42 mouse cellular contexts compared by ENCODE assay signal in genomic region chr2:172418208-172418607, GRCm38 (mm10). TPM values are rescaled to one million over a fixed set of nuclear protein-coding genes. Genes with fewer than 3 reads are reported as not detected.
"Had no signal": no experiment of that assay in that cellular context is flagged by ENCODE, and none has a peak within 500 bp of the region (broad histone marks: within the 10 kb centered on the region; RNA-seq: fewer than 3 reads in every experiment).

No protein-coding gene starts in this region.

- H3K9ac ChIP-seq: heart, embryonic 12.5 days; heart, embryonic 13.5 days; heart, embryonic 15.5 days; hindbrain, embryonic 12.5 days; hindbrain, embryonic 13.5 days; hindbrain, embryonic 14.5 days; hindbrain, embryonic 15.5 days; intestine, embryonic 15.5 days; kidney, embryonic 15.5 days had no signal

- DNase-seq: heart, postnatal 10 days; heart, postnatal 14 days; heart, postnatal 36 days; heart, postnatal 4 days; kidney, adult 11 months; kidney, adult 18-20 months; kidney, adult 2 months; kidney, adult 8-10 months; kidney, adult 9 months; kidney, postnatal 10 days; kidney, postnatal 14 days; kidney, postnatal 25 days; kidney, postnatal 36 days; kidney, postnatal 4 days; layer of hippocampus, adult 9-11 months; layer of hippocampus, postnatal 36 days had no signal

- H3K9me3 ChIP-seq: heart, embryonic 10.5 days; heart, embryonic 12.5 days; heart, embryonic 13.5 days; heart, embryonic 15.5 days; hindbrain, embryonic 10.5 days; hindbrain, embryonic 12.5 days; hindbrain, embryonic 13.5 days; hindbrain, embryonic 15.5 days; intestine, embryonic 15.5 days; kidney, embryonic 15.5 days had no signal

- H3K4me2 ChIP-seq: heart, embryonic 11.5 days; heart, embryonic 12.5 days; heart, embryonic 13.5 days; heart, embryonic 15.5 days; hindbrain, embryonic 12.5 days; hindbrain, embryonic 13.5 days; hindbrain, embryonic 14.5 days; hindbrain, embryonic 15.5 days; intestine, embryonic 15.5 days; kidney, embryonic 15.5 days had no signal

- H3K36me3 ChIP-seq: heart, embryonic 10.5 days; heart, embryonic 12.5 days; heart, embryonic 13.5 days; heart, embryonic 15.5 days; hindbrain, embryonic 10.5 days; hindbrain, embryonic 12.5 days; hindbrain, embryonic 13.5 days; hindbrain, embryonic 15.5 days; intestine, embryonic 15.5 days; kidney, embryonic 15.5 days had no signal

- H3K4me1 ChIP-seq: hindbrain, embryonic 15.5 days; intestine, embryonic 15.5 days had no signal

- H3K27ac ChIP-seq: heart, embryonic 10.5 days; heart, embryonic 13.5 days; heart, embryonic 15.5 days; hindbrain, embryonic 10.5 days; hindbrain, embryonic 12.5 days; hindbrain, embryonic 13.5 days; hindbrain, embryonic 14.5 days; hindbrain, embryonic 15.5 days; hindbrain, postnatal 0 days; intestine, embryonic 15.5 days; kidney, embryonic 15.5 days; kidney, postnatal 0 days; layer of hippocampus, adult 2 months had no signal

- H3K4me3 ChIP-seq: heart, embryonic 10.5 days; heart, embryonic 12.5 days; heart, embryonic 13.5 days; heart, embryonic 15.5 days; hindbrain, embryonic 10.5 days; hindbrain, embryonic 12.5 days; hindbrain, embryonic 13.5 days; hindbrain, embryonic 15.5 days; intestine, embryonic 15.5 days; kidney, embryonic 15.5 days; layer of hippocampus, adult 2 months had no signal

- H3K27me3 ChIP-seq: heart, embryonic 15.5 days; hindbrain, embryonic 12.5 days; hindbrain, embryonic 13.5 days; hindbrain, embryonic 15.5 days; intestine, embryonic 15.5 days; kidney, embryonic 15.5 days had no signal

- ATAC-seq: hindbrain, embryonic 16.5 days; hindbrain, postnatal 0 days; inflammation-experienced regulatory T-cells, adult 6 months; intestine, embryonic 15.5 days; intestine, embryonic 16.5 days; intestine, postnatal 0 days had no signal

RNA-seq across cellular contexts. Expression of gene Gcnt7, which starts 40.2 kb away (rescaled TPM):
- total RNA-seq: heart, postnatal 10 days; heart, postnatal 14 days; heart, postnatal 25 days; heart, postnatal 36 days; heart, postnatal 4 days; hindbrain, postnatal 0 days; layer of hippocampus, adult 18-20 months; layer of hippocampus, adult 2 months; layer of hippocampus, adult 8-10 months; layer of hippocampus, postnatal 10 days; layer of hippocampus, postnatal 14 days; layer of hippocampus, postnatal 25 days; layer of hippocampus, postnatal 36 days had no signal
- polyA plus RNA-seq: kidney, adult 2 months; large intestine, adult 2 months had no signal
